Mouse (Mus musculus) cortical plate, adult 2 months (tissue): ENCODE data around the gene Exosc1. TPM values are rescaled to one million over a fixed set of nuclear protein-coding genes. Genes with fewer than 3 reads are reported as not detected.
A peak's percentile ranks its signal among the peaks of the same experiment; 100 is the strongest.
"Not testable (repeated sequence)": the region's sequence is repeated elsewhere in the genome, so short reads cannot be mapped to it uniquely, and the experiment has no call there.

Experiments used
- H3K27ac ChIP-seq: fragments of 200-500 bp; 2 replicates; pipeline ENCODE4 v1.5.1; 2012; ENCODE audit warnings: low read length, control low read depth, inconsistent platforms; ENCODE audit not compliant: insufficient read depth
- H3K4me1 ChIP-seq: fragments of 200-500 bp; 2 replicates; pipeline ENCODE4 v1.6.1; 2011; ENCODE audit warnings: low read length; ENCODE audit not compliant: control insufficient read depth, insufficient read depth
- H3K4me3 ChIP-seq: fragments of 200-500 bp; 2 replicates; pipeline ENCODE4 v1.5.1; 2011; ENCODE audit warnings: mild to moderate bottlenecking, low read length, control low read depth; ENCODE audit not compliant: insufficient read depth
- CTCF ChIP-seq: fragments of 200-500 bp; IDR thresholded peaks from 2 replicates; pipeline ENCODE4 v1.5.1; 2011; ENCODE audit warnings: mild to moderate bottlenecking, control low read depth, low read length; ENCODE audit not compliant: insufficient read depth; ENCODE audit errors: extremely low read depth
- POLR2A ChIP-seq: fragments of 200-500 bp; IDR thresholded peaks from 2 replicates; pipeline ENCODE4 v1.6.1; 2011; ENCODE audit warnings: mild to moderate bottlenecking, low read length, control low read depth; ENCODE audit not compliant: insufficient read depth; ENCODE audit errors: extremely low read depth
- polyA plus RNA-seq: library from polyadenylated mRNA; depleted of rRNA; stranded (reverse); fragments of >200 nt; gene quantifications from 2 replicates; pipeline ENCODE4 v1.2.3, GENCODE M21; 2012

The Exosc1 gene
- polyA plus RNA-seq, 1 experiment: 27.8 TPM

DNA sequence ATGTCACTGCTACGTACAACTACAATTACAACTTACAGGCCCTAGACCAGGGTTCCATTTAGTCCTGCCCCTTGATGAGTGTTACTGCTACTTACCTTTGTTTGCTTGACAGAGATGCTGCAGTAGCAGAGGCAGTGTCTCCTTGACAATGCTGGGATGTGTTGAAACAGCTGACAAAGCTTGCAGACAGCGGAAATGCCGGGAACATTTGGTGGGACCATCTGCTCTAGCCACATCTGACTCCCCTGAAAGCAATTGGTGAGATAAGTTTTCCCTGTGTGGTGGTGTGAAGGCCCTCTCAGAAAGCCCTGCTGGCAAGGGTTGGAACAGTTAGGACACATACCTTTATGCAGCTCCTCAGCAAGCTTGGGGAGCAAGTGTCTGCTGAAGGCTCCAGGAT, 20.4 kb upstream of the Exosc1 start:
- Histone ChIP-seq H3K4me3 (no peak overlapping the region), H3K27ac (no peak overlapping the region), H3K4me1 (no peaks in the 10 kb centered on the region)
- TF ChIP-seq POLR2A (no peak), CTCF (no peak)

DNA sequence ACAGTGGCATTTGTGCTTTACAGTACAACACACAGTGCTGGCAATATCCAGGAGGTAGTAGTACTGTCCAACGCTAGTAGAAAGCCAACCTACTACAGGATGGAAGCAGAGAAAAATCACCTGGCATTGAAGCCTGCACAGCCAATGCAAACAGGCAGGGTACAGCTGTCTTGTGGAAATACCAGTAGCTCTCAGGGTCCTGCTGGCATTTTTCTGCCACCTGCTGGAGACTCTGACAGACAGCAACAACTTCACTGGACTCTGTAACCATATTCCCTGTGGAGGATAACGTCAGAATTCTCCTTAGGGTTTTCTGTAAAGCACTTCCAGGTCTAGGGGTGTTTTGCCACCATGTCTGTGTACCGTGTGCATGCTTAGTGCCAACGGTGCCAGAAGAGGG, 19.1 kb upstream of the Exosc1 start:
- Histone ChIP-seq H3K4me1 (no peaks in the 10 kb centered on the region), H3K27ac (no peak overlapping the region), H3K4me3 (no peak overlapping the region)
- TF ChIP-seq POLR2A (no peak), CTCF (peak; percentile 24; the same call in 1 of the 2 replicates)

DNA sequence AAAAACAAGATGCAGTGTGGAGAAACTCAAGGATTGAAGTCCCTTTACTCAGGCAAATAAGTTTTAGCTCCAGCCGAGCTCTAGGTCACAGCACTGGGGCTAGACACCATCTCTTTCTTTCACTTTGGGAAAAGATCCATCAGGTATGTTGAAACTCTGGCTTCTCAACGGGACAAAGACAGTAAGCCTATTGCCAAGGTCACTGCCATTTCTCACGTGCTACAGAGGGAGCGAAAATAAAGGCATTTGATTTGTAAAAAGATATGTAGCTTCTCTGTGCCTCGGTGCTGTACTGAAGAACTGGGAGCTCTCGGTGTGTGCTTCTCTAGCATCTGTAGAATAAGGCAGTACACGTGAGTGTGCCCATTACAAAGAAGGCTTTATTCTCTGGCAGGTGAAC, 10.6 kb upstream of the Exosc1 start:
- H3K4me1 ChIP-seq: no peaks in the 10 kb centered on the region
- H3K4me3 ChIP-seq: no peak overlapping the region
- no peak for TF ChIP-seq POLR2A
- no peak for TF ChIP-seq CTCF
- H3K27ac ChIP-seq: no peak overlapping the region

DNA sequence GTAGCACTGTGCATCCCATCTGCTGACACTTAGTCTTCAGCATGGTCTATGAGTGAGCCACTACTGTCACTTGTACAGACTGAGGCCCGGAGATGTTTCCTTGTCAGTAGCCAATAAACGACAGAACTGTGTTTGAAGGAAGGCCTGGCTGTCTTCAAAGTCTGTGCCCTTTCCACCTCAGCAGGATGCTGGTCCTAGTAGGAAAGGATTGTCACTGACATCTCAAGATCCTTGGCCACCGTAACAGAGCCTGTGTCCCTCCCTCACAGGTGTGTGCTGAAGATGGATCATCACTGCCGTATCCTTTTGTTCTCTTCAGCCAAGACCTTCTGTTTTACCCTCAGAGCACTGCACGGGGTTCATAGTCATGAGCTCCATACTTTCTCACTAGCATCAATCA, 5.3 kb upstream of the Exosc1 start:
- H3K27ac ChIP-seq: no peak overlapping the region
- no peak overlapping the region for H3K4me3 ChIP-seq
- peaks cover 4% of the 10 kb centered on the region; the same call in 1 of the 2 replicates for H3K4me1 ChIP-seq
- TF ChIP-seq POLR2A (no peak), CTCF (no peak)

DNA sequence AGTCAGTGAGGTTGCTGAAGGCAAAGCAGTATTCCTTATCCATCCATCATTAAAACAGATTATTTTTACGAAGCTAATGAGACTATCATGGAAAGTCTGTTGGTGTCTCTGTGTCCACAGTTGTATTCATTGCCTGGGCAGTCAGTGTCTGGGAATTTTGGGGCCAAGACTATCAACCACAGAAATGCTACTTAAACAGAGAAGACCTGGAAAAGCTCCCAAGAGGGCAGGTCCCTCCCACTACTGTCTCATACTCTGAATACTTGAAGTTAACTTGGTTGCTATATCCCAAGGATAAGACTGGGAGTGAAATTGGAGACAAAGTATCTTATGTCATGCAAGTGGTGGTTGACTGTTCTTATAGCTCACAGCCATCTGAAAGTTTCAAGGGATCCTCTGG, 2.7 kb upstream of the Exosc1 start:
- Histone ChIP-seq H3K4me1 (peaks cover 6% of the 10 kb centered on the region; the same call in 1 of the 2 replicates), H3K4me3 (no peak overlapping the region), H3K27ac (no peak overlapping the region)
- TF ChIP-seq POLR2A: no peak
- TF ChIP-seq CTCF: no peak

DNA sequence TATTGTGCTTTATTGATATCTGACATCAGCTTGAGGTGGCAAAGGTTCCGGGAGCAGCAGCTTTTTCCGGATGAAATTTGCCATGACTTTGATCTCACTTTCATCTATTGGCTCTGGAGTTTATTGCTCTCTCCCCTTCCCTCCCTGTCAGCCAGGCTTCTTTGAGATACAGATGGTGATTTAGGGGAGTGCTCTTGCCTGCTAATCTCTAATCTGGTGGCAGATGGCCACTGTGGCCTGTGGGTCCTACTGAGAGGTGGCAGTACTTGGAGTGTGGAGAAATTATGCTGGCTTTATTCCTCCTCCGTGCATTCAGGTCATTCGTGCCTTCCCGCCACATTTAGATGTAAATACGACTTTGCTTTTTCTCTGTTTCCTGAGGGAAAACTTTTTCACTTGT, 901 bp upstream of the Exosc1 start:
- H3K4me3 ChIP-seq: peak overlapping the region; percentile 84
- no peak for TF ChIP-seq POLR2A
- no peak for TF ChIP-seq CTCF
- H3K4me1 ChIP-seq: peaks cover 6% of the 10 kb centered on the region; the same call in 1 of the 2 replicates
- H3K27ac ChIP-seq: no peak overlapping the region

DNA sequence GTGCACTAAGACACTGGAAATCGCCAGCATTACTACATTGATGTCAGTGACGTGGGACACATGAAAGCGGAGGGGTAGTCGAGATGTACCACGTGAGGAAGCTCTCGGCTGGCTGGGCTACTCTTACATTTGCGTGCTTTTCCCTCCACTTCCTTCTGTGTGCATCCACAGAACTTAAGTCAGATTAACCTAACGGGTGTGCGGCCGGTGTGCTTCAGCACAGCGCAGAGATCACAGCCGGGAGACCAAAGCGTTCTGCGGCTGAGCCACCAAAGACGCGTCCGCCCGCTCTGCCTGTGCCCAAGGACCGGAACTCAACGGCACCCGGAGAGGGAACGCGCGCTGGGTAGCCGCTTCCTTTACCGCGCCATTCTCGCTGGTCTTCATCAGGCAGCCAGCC, 537 bp downstream of the Exosc1 start:
- TF ChIP-seq CTCF (no peak), POLR2A (no peak)
- no peak overlapping the region for H3K27ac ChIP-seq
- peak overlapping the region; percentile 84 for H3K4me3 ChIP-seq
- H3K4me1 ChIP-seq: peaks cover 6% of the 10 kb centered on the region; the same call in 1 of the 2 replicates

DNA sequence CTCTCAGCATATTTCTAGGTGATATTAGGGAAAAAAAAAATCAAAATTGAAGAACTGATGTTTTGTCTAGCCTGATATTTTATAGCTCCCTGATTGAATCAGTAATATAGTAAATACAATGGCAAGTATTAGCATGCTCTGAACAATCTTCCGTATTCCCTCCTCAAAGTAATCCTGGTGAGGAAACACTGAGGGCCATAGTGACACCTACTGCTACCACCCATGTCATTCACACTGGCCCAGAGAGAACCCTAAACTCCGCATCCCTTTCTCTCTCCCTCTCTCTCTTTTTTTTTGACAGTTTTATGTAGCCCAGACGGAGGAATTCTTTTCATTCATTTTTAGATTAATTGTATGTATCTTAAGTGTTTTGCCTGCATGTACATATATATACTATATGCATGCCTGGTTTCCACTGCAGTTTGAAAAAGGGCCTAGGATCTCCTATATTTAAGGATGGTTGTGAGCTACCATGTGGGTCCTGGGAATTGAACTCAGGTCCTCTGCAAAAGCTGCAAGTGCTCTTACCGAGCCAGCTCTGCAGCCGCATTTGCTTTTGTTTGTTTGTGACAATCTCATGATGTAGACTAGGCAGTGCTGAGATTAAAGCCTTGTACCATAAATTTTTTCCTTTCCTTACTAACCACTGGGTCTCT, 12.7 kb downstream of the Exosc1 start:
- Histone ChIP-seq H3K27ac (no peak overlapping the region), H3K4me1 (no peaks in the 10 kb centered on the region), H3K4me3 (no peak overlapping the region)
- TF ChIP-seq POLR2A (no peak), CTCF (no peak)

DNA sequence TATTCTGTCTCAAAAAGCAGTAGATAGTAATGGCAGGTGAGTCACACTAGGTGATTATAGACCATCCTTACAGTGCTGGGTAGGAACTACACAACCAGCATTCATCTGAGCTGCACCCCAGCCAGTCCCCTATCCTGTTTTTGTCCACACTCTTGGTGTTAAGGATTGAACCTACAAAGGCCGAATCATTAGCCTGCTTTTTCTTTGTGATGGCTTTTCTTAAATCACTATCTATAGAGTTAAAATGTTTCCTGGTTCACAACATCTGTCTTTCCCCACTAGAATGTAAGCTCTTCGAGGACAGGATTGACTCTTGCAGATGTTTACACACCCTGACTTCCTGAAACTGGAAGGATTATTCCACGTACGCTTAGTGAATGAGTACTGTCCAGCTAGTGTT, 13.8 kb downstream of the Exosc1 start:
- H3K4me3 ChIP-seq: no peak overlapping the region

DNA sequence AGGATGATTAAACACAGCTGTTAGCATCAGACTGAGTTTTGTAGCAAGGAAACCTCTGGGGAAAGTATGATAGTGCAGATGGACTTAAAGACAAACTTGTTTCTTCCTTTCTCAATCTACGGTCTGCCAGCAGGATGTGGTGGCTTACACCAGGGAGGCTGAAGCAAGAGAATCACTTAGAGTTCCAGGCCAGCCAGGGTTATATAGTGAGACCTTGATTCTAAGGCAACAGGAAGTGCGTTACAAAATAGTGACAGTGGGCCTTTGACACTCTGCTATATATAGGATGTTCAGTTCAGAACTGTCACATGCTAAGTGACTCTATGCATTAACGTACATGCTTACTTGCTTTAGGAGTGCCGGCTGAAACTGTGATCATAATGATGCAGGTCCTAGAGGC, 16.4 kb downstream of the Exosc1 start:
- TF ChIP-seq POLR2A (no peak), CTCF (no peak)
- no peak overlapping the region for H3K4me3 ChIP-seq
- peaks cover 5% of the 10 kb centered on the region for H3K4me1 ChIP-seq
- H3K27ac ChIP-seq: no peak overlapping the region

More for the DNA sequence above, 13.8 kb downstream of the Exosc1 start:
- Histone ChIP-seq H3K27ac (no peak overlapping the region), H3K4me1 (no peaks in the 10 kb centered on the region)
- TF ChIP-seq CTCF: no peak
- TF ChIP-seq POLR2A: no peak

DNA sequence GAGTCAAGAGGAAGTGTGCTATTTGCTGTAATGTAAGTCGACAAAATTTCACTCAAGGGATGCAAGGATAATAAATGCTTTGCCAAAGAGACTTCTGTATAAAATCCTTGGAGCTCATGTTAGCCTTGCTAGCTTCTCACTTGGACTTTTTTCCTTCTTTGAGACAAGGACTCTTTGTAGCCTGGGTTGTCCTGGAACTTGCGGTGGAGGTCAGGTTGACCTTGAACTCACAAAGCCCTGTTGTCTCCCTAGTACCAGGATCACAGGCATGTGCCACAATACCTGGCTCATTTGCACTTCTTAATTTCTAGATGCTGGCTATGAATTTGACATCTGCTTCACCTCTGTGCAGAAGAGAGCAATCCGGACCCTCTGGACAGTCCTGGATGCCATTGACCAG, 17.9 kb downstream of the Exosc1 start:
- TF ChIP-seq POLR2A (no peak), CTCF (no peak)
- Histone ChIP-seq H3K27ac (no peak overlapping the region), H3K4me1 (peaks cover 5% of the 10 kb centered on the region), H3K4me3 (no peak overlapping the region)

DNA sequence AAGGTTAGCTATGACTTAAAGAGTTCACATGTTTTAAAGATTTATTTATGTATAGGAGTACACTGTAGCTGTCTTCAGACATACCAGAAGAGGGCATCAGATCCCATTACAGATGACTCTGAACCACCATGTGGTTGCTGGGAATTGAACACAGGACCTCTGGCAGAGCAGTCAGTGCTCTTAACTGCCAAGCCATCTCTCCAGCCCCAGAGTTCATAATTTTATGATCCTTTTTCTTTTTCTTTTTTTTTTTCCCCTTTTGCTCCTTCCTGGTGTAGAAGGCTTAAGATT, 18.7 kb downstream of the Exosc1 start:
- H3K4me1 ChIP-seq, H3K27ac ChIP-seq, H3K4me3 ChIP-seq: not testable (repeated sequence)
